Mouse (Mus musculus) duodenum, adult 2 months (tissue): ENCODE data around the gene Fus. TPM values are rescaled to one million over a fixed set of nuclear protein-coding genes. Genes with fewer than 3 reads are reported as not detected.

ENCODE experiments used
- polyA plus RNA-seq: library from polyadenylated mRNA; depleted of rRNA; stranded (reverse); fragments of >200 nt; gene quantifications from 2 replicates; pipeline ENCODE4 v1.2.3, GENCODE M21; 2012; ENCODE audit warnings: low replicate concordance; rRNA removed

Gene Fus
- polyA plus RNA-seq: 92.7 and 112 TPM in 2 replicates

DNA sequence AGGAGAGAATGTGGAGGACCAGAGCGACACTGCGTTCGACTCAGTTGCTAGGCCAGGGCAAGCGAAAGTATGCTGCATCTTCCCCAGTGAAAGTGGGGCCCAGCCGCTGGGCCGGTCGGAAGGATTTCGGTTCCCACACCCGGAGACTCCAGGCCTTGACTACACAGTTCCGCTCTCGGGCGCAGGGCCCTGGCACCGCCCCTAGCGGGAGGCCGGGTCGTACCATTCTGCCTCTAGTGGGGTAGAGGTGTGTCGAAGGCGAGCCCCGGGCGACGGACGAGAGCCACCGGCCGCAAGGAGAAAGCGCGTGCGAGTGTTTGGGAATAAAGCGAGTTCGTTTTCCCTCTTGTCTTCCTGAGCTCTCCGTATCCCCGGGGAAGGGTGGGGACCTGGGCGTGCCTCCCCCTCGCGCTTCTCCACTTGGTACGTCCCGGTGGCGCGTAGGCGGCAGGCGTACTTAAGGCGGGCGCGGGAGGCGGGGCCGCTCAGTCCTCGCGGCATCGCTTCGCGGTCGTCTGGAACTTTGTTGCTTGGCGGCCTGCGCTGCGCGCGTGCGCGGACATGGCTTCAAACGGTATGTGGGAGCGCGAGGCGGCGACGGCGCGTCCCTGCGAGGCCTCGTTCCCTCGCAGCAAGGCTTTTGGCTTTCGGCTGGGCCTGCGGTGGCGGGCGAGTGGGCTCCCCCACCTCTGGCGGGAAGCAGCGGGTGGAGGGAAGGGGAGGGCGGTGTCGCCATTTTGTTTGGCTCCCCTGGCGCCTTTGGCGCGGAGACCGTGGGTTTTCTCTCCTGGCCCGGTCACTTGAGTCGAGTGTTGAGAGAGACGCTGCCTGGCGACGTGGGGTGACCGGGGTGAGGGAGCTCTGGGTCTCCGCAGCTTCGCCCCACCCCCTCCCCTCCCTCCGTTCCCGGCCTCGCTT is at the start of gene Fus:
Gene Fus, plus strand, starts transcription at position 454 of the 918 bp plus-strand sequence.

DNA sequence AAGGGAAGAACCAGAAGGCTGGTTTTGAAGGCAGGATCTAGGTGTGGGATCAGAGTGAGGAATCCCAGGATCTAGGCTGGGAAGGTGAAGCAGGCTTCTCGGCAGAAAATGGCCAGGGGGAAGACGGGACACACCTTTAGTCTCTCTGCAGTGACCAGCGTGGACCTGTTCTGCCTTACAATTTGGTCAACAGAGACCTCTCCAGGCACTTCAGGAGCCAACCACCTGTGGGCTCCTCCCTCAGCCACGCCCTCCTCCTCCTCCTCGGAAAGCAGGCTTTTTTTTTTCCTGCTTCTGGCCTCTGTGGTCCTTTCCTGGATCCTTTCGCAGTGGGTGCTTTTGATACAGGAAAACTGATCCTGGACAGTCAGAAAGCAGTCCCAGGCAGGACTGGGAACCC is 37.3 kb upstream of the Fus start, which contains the start of gene Prss8:
Gene Prss8, minus strand, starts transcription at position 182 of the 400 bp plus-strand sequence.

GRCm38 (mm10) chr7:127946470-127947023 is 20.7 kb upstream of the Fus start, which contains the start of gene Prss36:
Gene Prss36, minus strand, starts transcription at chr7:127946725.

DNA sequence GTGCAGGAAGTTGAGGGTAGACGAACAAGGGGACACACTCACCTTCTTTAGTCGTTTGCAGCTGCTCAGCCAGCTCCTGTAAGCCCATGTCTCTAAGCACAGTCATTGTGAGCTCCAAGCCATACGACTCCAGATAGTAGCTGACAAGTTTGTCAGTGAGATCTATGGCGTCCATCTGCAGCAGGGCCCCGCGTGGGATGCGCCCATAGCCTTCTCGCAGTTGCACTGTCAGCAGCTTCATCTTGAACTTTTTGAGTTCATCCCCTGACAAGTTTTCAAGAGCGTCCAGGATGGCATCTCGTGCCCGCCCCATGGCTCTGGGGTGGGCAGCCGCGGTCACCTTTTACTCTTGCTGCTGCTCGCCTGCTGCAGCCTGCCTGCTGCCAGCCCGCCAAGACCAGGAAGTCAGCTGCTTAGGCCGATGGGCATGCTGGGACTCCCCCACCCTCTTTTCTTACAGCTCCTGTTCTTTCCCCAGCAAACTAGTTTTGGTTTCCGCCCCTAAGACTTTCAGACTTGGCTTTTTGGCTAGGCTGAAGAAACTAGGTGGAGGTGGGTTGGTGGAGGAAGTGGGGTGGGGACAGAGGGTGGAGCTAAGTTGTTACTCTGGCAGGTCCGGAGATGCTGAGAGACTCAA is 26.2 kb downstream of the Fus start, which contains the start of gene Pycard:
Gene Pycard, minus strand, starts transcription at position 527 of the 637 bp plus-strand sequence.

DNA sequence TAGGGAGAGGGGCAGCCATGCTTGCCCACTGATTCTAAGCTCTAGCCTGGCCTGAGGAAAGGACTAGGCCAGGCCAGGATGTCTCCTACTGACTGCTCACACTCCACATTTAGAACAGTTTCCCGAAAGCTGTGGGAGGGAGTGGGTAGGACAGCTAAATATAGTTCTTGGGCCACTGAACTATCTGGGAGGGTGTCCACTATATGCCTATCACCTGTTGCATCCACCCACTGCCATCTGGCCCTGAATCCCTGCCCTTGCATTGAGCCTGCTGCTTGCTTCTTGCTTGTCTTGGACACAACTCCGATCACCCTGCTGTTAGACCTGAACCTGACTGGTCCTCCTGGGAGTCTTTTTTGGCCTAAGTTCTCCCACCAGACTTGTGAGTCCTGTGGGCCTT is 36.4 kb downstream of the Fus start, which contains the start of gene Trim72:
Gene Trim72, plus strand, starts transcription at position 262 of the 400 bp plus-strand sequence.

Other genes starting within 250 kb of the Fus start
- gene Ctf2, start 235.3 kb upstream of the Fus start, polyA plus RNA-seq: not detected in 2 replicates
- gene Fbxl19, start 222.9 kb upstream of the Fus start, polyA plus RNA-seq: 51.0 and 74.6 TPM in 2 replicates
- gene Orai3, start 197.6 kb upstream of the Fus start, polyA plus RNA-seq: 23.5 and 26.0 TPM in 2 replicates
- gene Setd1a, start 190.8 kb upstream of the Fus start, polyA plus RNA-seq: 6.8 and 8.0 TPM in 2 replicates
- gene Gm49388, start 181.8 kb upstream of the Fus start, polyA plus RNA-seq: not detected in 2 replicates
- gene Hsd3b7, start 166.9 kb upstream of the Fus start, polyA plus RNA-seq: 39.8 and 42.6 TPM in 2 replicates
- 40.2 and 59.7 TPM in 2 replicates for gene Stx4a, start 143.2 kb upstream of the Fus start, polyA plus RNA-seq
- 2.0 and 3.3 TPM in 2 replicates for gene Stx1b, start 142.9 kb upstream of the Fus start, polyA plus RNA-seq
- gene Zfp646, start 91.2 kb upstream of the Fus start, polyA plus RNA-seq: 9.2 and 11.9 TPM in 2 replicates
- gene Zfp668, start 90.6 kb upstream of the Fus start, polyA plus RNA-seq: 5.1 and 6.8 TPM in 2 replicates
- 1.5 and 1.8 TPM in 2 replicates for gene Prss53, start 76.5 kb upstream of the Fus start, polyA plus RNA-seq
- gene Gm21974, start 72.0 kb upstream of the Fus start, polyA plus RNA-seq: 0.49 TPM in 1 of 2 replicates, not detected in the other
- gene Vkorc1, start 71.8 kb upstream of the Fus start, polyA plus RNA-seq: 81.2 and 108 TPM in 2 replicates
- gene Bckdk, start 63.4 kb upstream of the Fus start, polyA plus RNA-seq: 81.7 and 85.2 TPM in 2 replicates
- 6.3 and 8.2 TPM in 2 replicates for gene Kat8, start 54.9 kb upstream of the Fus start, polyA plus RNA-seq
- gene Prss8, start 37.4 kb upstream of the Fus start, polyA plus RNA-seq: 33.6 and 89.6 TPM in 2 replicates
- 4.5 and 5.9 TPM in 2 replicates for gene Prss36, start 20.7 kb upstream of the Fus start, polyA plus RNA-seq
- 473 and 516 TPM in 2 replicates for gene Pycard, start 26.4 kb downstream of the Fus start, polyA plus RNA-seq
- 7.3 and 7.8 TPM in 2 replicates for gene Trim72, start 36.5 kb downstream of the Fus start, polyA plus RNA-seq
- 2.8 TPM in 2 replicates for gene Itgam, start 95.2 kb downstream of the Fus start, polyA plus RNA-seq
- gene Gm49368, start 95.2 kb downstream of the Fus start, polyA plus RNA-seq: 0.04 TPM in 1 of 2 replicates, not detected in the other
- gene Itgax, start 162.1 kb downstream of the Fus start, polyA plus RNA-seq: 2.2 and 5.2 TPM in 2 replicates
- 0.95 and 1.9 TPM in 2 replicates for gene Itgad, start 186.9 kb downstream of the Fus start, polyA plus RNA-seq
- 1.7 and 4.1 TPM in 2 replicates for gene Cox6a2, start 238.9 kb downstream of the Fus start, polyA plus RNA-seq